Mouse (Mus musculus): ENCODE measurements around the gene Atxn2. TPM values are rescaled to one million over a fixed set of nuclear protein-coding genes. Genes with fewer than 3 reads are reported as not detected.

Atxn2 gene
- polyA plus RNA-seq, 1 experiment from 2014 or later: 115 TPM

DNA sequence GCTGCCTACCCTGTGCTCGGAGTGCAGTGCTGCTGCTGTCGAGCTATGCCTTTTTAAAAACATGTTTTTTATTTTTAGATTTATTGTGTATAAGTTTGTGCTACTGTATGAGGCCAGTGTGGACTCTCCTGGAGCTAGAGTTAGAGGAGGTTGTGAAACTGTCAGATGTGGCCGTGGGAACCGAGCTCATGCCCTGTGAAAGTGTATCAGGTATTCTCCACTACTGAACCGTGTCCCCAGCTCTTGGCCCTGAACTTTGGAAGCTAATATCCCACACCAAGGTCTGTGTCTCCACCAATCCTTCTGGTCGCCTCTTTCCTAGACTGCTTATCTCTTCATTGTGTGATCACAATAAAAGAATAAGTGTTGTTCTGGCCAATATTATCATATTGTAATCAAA lies 51.8 kb downstream of the Atxn2 start:
- peaks cover 15% of the 10 kb centered on the region; the same call in 1 of the 2 replicates for H3K36me3 ChIP-seq (ENCODE audit: inconsistent target)

DNA sequence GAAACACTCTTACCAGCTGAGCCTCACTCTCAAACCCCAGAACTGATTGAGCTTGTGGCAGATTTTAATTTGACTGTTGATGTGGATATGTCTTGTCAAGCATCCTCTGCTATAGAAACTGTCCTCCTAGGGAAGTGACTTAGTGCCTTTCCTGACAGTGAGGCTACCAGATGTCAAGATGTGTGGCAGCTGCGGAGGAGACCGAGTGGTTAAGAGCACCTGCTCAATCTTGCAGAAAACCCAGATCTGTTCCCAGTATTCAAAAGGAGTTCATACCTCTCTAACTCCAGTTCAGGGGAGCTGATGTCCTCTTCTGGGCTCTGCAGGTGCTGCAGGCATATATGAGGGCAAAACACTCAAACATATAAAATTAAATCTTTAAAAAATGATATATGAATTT lies 53.9 kb downstream of the Atxn2 start:
- H3K4me3 ChIP-seq (ENCODE audit: inconsistent target): no peak overlapping the region
- peaks cover 15% of the 10 kb centered on the region; the same call in 1 of the 2 replicates for H3K79me2 ChIP-seq (ENCODE audit: inconsistent target)
- no peak overlapping the region for H3K27ac ChIP-seq
- 0 out of 2 replicates have a peak, but pooled peaks cover 6% of the 10 kb centered on the region for H3K36me3 ChIP-seq (ENCODE audit: inconsistent target)
- WGBS (ENCODE audit: missing documents): 94% methylated on average over 2 of the region's 2 CpGs

More for the DNA sequence above, 51.8 kb downstream of the Atxn2 start:
- Histone ChIP-seq H3K27ac (no peak overlapping the region), H3K79me2 (ENCODE audit: inconsistent target) (peaks cover 15% of the 10 kb centered on the region; the same call in 1 of the 2 replicates), H3K4me3 (ENCODE audit: inconsistent target) (no peak overlapping the region)
- WGBS (ENCODE audit: missing documents): 90% methylated on average over 6 of the region's 6 CpGs

GRCm38 (mm10) chr5:121766038-121766773 lies 55.1 kb downstream of the Atxn2 start:
- no peaks in the 10 kb centered on the region for H3K36me3 ChIP-seq (ENCODE audit: inconsistent target)
- H3K79me2 ChIP-seq (ENCODE audit: inconsistent target): peaks cover 15% of the 10 kb centered on the region; the same call in 1 of the 2 replicates
- WGBS (ENCODE audit: missing documents): 100% methylated on average over 4 of the region's 4 CpGs
- H3K27ac ChIP-seq: no peak overlapping the region
- H3K4me3 ChIP-seq (ENCODE audit: inconsistent target): no peak overlapping the region

- H3K27ac ChIP-seq: no peak overlapping the region
- H3K79me2 ChIP-seq (ENCODE audit: inconsistent target): peaks cover 15% of the 10 kb centered on the region; the same call in 1 of the 2 replicates
- WGBS (ENCODE audit: missing documents): 96% methylated on average over 2 of the region's 2 CpGs
- H3K36me3 ChIP-seq (ENCODE audit: inconsistent target): peaks cover 4% of the 10 kb centered on the region; the same call in 1 of the 2 replicates
- no peak overlapping the region for H3K4me3 ChIP-seq (ENCODE audit: inconsistent target)
Measured at GRCm38 (mm10) chr5:121767564-121767963, 56.4 kb downstream of the Atxn2 start.

GRCm38 (mm10) chr5:121769827-121770226 lies 58.7 kb downstream of the Atxn2 start:
- H3K4me3 ChIP-seq (ENCODE audit: inconsistent target): no peak overlapping the region
- H3K36me3 ChIP-seq (ENCODE audit: inconsistent target): peaks cover 22% of the 10 kb centered on the region; the same call in 1 of the 2 replicates
- WGBS (ENCODE audit: missing documents): 89% methylated on average over 6 of the region's 7 CpGs
- no peak overlapping the region for H3K27ac ChIP-seq
- peaks cover 15% of the 10 kb centered on the region; the same call in 1 of the 2 replicates for H3K79me2 ChIP-seq (ENCODE audit: inconsistent target)

GRCm38 (mm10) chr5:121771611-121772010 lies 60.5 kb downstream of the Atxn2 start:
- H3K27ac ChIP-seq: no peak overlapping the region
- H3K4me3 ChIP-seq (ENCODE audit: inconsistent target): no peak overlapping the region
- peaks cover 29% of the 10 kb centered on the region; the same call in 1 of the 2 replicates for H3K36me3 ChIP-seq (ENCODE audit: inconsistent target)
- 96% methylated on average over 3 of the region's 3 CpGs for WGBS (ENCODE audit: missing documents)
- peaks cover 9% of the 10 kb centered on the region; the same call in 1 of the 2 replicates for H3K79me2 ChIP-seq (ENCODE audit: inconsistent target)

DNA sequence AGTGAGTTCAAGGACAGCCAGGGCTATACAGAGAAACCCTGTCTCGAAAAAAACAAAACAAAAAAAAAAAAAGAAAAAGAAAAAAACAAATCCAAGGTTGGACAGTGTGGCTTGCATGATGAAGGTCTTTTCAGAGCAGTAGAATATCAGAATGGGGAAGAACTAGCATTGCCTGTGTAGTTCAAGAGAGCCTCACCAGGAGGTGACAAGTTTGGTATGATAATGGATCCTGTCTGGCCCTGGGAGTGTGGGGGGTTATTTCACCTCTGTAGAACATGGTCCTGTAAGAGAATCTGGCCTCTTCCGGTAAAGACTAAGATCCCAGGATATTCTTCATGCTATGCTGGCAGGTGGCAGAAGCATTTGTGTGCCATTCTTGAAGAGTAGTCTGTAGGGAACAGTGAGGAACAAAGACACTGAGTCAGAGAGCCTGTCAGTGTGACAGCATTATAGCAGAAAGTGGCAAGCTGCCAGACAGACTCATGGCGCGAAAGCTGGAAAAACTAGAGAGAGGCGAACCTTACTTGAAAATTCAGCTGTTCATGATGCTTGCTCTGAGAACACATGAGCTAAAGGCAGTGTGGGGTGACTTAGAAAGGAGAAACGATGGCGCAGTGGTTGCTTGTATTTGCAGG lies 67.5 kb downstream of the Atxn2 start:
- H3K79me2 ChIP-seq (ENCODE audit: inconsistent target): no peaks in the 10 kb centered on the region
- H3K36me3 ChIP-seq (ENCODE audit: inconsistent target): peaks cover 50% of the 10 kb centered on the region; the same call in 1 of the 2 replicates
- 94% methylated on average over 7 of the region's 7 CpGs for WGBS (ENCODE audit: missing documents)
- H3K4me3 ChIP-seq (ENCODE audit: inconsistent target): no peak overlapping the region
- H3K27ac ChIP-seq: no peak overlapping the region

- no peaks in the 10 kb centered on the region for H3K79me2 ChIP-seq (ENCODE audit: inconsistent target)
- no peak overlapping the region for H3K4me3 ChIP-seq (ENCODE audit: inconsistent target)
- 96% methylated on average over 5 of the region's 5 CpGs for WGBS (ENCODE audit: missing documents)
- H3K27ac ChIP-seq: no peak overlapping the region
- H3K36me3 ChIP-seq (ENCODE audit: inconsistent target): peaks cover 54% of the 10 kb centered on the region
Measured at GRCm38 (mm10) chr5:121780180-121780579, 69.0 kb downstream of the Atxn2 start.

GRCm38 (mm10) chr5:121782467-121782866 lies 71.3 kb downstream of the Atxn2 start:
- 63% methylated on average over 4 of the region's 4 CpGs for WGBS (ENCODE audit: missing documents)
- H3K27ac ChIP-seq: no peak overlapping the region
- H3K36me3 ChIP-seq (ENCODE audit: inconsistent target): peaks cover 71% of the 10 kb centered on the region
- no peak overlapping the region for H3K4me3 ChIP-seq (ENCODE audit: inconsistent target)
- H3K79me2 ChIP-seq (ENCODE audit: inconsistent target): no peaks in the 10 kb centered on the region

DNA sequence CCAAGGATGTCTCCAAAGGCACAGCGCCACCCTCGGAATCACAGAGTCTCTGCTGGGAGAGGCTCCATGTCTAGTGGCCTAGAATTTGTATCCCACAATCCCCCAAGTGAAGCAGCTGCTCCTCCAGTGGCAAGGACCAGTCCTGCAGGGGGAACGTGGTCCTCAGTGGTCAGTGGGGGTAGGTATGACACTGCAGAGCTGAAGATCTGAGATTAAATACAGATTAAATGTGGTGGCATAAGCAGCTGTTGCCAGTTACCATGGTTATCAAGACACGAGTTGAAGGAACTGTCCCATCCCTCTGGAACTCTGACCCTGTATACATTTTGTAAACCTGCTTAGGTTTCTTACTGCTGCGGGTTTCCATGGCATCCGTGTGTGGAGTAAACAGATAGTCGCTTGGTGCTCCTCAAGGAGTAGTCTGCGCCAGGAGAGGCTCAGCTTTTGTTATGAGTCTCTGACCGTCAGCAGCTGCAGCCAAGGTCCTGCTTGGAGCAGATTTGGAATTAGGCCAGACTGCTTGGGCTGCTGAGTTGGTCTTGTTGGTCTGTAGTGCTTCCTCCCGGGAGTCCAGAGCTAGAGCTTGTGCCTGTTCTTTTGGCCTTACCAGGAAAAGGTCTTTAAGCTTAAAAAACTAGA lies 72.8 kb downstream of the Atxn2 start:
- H3K36me3 ChIP-seq (ENCODE audit: inconsistent target): peaks cover 63% of the 10 kb centered on the region

GRCm38 (mm10) chr5:121791026-121791425 lies 79.9 kb downstream of the Atxn2 start:
- 97% methylated on average over 5 of the region's 5 CpGs for WGBS (ENCODE audit: missing documents)
- Histone ChIP-seq H3K36me3 (ENCODE audit: inconsistent target) (peaks cover 47% of the 10 kb centered on the region), H3K79me2 (ENCODE audit: inconsistent target) (no peaks in the 10 kb centered on the region), H3K27ac (no peak overlapping the region), H3K4me3 (ENCODE audit: inconsistent target) (no peak overlapping the region)

More for the DNA sequence above, 72.8 kb downstream of the Atxn2 start:
- Histone ChIP-seq H3K27ac (no peak overlapping the region), H3K4me3 (ENCODE audit: inconsistent target) (no peak overlapping the region), H3K79me2 (ENCODE audit: inconsistent target) (no peaks in the 10 kb centered on the region)
- 95% methylated on average over 10 of the region's 10 CpGs for WGBS (ENCODE audit: missing documents)

DNA sequence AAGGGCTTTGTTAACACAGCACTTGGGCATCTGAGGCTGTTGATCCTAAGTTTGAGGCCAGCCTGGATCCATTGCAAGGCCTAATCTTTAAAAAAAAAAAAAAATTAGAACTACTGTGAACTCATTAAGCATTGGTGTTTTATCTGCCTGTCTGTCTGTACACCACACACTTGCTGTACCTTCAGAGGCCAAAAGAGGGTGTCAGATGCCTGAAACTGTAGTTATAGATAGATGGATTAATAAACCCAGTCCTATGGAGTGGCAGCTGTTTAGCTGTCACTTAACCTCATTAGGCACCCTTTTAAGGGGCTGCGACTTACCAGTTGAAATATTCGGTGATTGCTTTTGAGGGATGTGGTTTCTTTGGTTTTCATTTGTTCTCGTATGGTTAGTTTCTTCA lies 84.7 kb downstream of the Atxn2 start:
- Histone ChIP-seq H3K36me3 (ENCODE audit: inconsistent target) (peaks cover 64% of the 10 kb centered on the region), H3K4me3 (ENCODE audit: inconsistent target) (no peak overlapping the region), H3K27ac (no peak overlapping the region), H3K79me2 (ENCODE audit: inconsistent target) (no peaks in the 10 kb centered on the region)
- WGBS (ENCODE audit: missing documents): 72% methylated on average over 3 of the region's 3 CpGs

DNA sequence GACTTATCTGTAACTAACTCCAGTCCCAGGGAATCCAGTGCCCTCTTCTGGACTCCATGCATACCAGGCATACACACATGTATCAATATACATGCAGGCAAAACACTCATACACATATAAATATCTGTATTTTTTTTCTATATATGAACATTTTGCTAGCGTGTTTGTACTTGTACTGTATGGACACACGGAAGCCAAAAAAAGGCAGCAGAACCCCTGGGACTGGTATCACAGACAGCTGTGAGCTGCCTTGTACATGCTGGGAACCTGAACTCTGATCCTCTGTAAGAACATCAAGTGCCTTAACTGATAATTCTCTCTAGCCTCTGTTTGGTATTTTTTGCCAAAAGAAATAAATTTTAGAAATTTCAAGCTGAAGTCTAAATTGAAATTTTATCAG lies 87.3 kb downstream of the Atxn2 start:
- WGBS (ENCODE audit: missing documents): 100% methylated on average over 2 of the region's 2 CpGs
- Histone ChIP-seq H3K36me3 (ENCODE audit: inconsistent target) (peaks cover 69% of the 10 kb centered on the region), H3K79me2 (ENCODE audit: inconsistent target) (no peaks in the 10 kb centered on the region), H3K27ac (no peak overlapping the region), H3K4me3 (ENCODE audit: inconsistent target) (no peak overlapping the region)

DNA sequence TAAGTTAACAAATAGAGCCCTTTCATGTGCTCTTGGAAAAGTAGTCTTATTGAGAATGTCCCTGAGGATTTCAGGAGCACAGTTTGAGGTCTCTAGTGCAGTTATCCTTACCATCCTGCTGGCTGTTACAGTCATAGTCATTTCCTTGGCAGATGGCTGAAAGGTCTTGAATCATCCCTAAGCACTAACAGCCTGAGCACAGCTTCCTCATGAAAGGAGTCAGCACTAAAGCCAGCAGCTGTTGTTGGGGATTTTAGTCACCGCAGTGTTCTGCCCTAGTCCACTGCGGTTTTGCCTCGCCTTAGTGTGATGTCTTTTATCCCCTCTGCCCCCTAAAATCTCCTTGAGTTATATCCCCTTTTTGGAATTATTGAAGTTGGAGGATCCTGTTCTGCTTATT lies 96.0 kb downstream of the Atxn2 start:
- H3K79me2 ChIP-seq (ENCODE audit: inconsistent target): no peaks in the 10 kb centered on the region; the same call in 1 of the 2 replicates
- 77% methylated on average over 3 of the region's 3 CpGs for WGBS (ENCODE audit: missing documents)
- no peak overlapping the region for H3K4me3 ChIP-seq (ENCODE audit: inconsistent target)
- no peak overlapping the region for H3K27ac ChIP-seq
- H3K36me3 ChIP-seq (ENCODE audit: inconsistent target): peaks cover 36% of the 10 kb centered on the region
